Mouse (Mus musculus) liver, embryonic 12.5 days (tissue): ENCODE measurements around the gene Relch. TPM values are rescaled to one million over a fixed set of nuclear protein-coding genes. Genes with fewer than 3 reads are reported as not detected.

Experiments
- ATAC-seq: fragments of 200-750 bp; cut with Nextera tagmentation; 2 replicates; pipeline ENCODE4 v1.8.0; 2017; ENCODE audit warnings: moderate number of reproducible peaks, mild to moderate bottlenecking, moderate library complexity
- H3K27ac ChIP-seq: fragments of 300-500 bp; sonication (generic); 2 replicates; pipeline ENCODE4 v1.5.1; 2016; ENCODE audit warnings: mild to moderate bottlenecking
- H3K27me3 ChIP-seq: fragments of 300-500 bp; sonication (generic); replicated peaks from 2 replicates; pipeline ENCODE4 v1.6.1; 2016; ENCODE audit warnings: mild to moderate bottlenecking, moderate library complexity
- H3K36me3 ChIP-seq: fragments of 300-500 bp; sonication (generic); 2 replicates; pipeline ENCODE4 v1.6.1; 2016; ENCODE audit warnings: mild to moderate bottlenecking, moderate library complexity
- H3K4me1 ChIP-seq: fragments of 300-500 bp; sonication (generic); 2 replicates; pipeline ENCODE4 v1.6.1; 2016
- H3K4me2 ChIP-seq: fragments of 300-500 bp; sonication (generic); 2 replicates; pipeline ENCODE4 v1.6.1; 2016; ENCODE audit warnings: mild to moderate bottlenecking, moderate library complexity
- H3K4me3 ChIP-seq: fragments of 300-500 bp; sonication (generic); 2 replicates; pipeline ENCODE4 v1.5.1; 2016; ENCODE audit warnings: mild to moderate bottlenecking, moderate library complexity
- H3K9ac ChIP-seq: fragments of 300-500 bp; sonication (generic); 2 replicates; pipeline ENCODE4 v1.6.1; 2016; ENCODE audit warnings: mild to moderate bottlenecking, moderate library complexity
- H3K9me3 ChIP-seq: fragments of 300-500 bp; sonication (generic); replicated peaks from 2 replicates; pipeline ENCODE4 v1.6.1; 2016; ENCODE audit warnings: mild to moderate bottlenecking, moderate library complexity
- WGBS: fragments of 180-500 bp; shearing (Covaris S2); methylation state at CpG from one replicate; pipeline ENCODE4 v1.1.7; 2016; ENCODE audit not compliant: insufficient replicate concordance; 5-methylcytosine and 5-hydroxymethylcytosine counted together
- polyA plus RNA-seq: library from polyadenylated mRNA; unstranded; fragments of >200 nt; fragmentation: Nextera tagmentation; extraction: Ambion mirVana; gene quantifications from 2 replicates; pipeline ENCODE4 v1.2.1, GENCODE M21; 2016

The Relch gene
- 19.1 and 21.6 TPM in 2 replicates for polyA plus RNA-seq

DNA sequence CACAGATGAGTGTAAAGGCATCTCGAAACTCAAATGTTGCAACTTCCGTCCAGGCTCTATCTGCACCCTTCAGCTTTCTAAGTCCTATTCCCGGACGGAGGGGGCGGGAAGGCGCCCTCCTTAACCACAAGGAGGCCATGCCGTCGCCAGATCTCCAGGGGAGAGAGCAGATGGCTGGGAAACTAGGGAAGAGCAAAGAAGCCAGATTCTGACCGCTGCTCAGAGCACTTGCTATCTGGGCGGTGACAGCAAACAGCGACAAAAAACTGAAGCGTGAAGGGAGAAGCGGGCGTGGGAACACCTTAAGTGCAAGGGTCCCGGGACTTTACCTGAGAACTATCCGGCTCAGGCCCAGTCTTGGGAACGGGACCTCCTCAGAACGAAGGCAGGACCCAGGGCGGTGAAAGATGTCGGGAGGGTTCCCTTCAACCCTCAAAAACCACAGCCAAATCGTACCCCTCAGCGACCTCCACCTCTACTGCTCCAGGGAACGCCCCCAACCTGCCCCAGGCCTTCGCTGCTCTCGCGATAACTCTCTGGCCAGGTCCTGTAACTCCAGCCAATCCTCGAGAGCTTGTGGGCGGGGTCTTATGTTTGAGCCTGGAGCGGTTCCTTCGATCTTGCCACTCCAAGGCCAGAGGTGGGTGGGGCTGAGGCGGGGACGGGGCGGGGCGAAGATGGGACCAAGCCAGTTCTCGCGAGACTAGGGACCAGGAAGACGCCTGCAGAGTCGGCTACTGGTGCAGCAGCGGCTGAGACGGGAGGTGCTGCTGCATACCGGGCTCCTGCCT lies at the start of gene Relch, which contains the start of gene Pign:
Gene Relch, plus strand, starts transcription at position 691 of the 791 bp plus-strand sequence.
Gene Pign, minus strand, starts transcription at position 507 of the 791 bp plus-strand sequence.
- Histone ChIP-seq H3K36me3 (peaks cover 10% of the 10 kb centered on the region; the same call in 1 of the 2 replicates), H3K4me3 (peak within 1 kb of the TSS; percentile 96), H3K4me1 (peaks cover 42% of the 10 kb centered on the region), H3K27me3 (no peaks in the 10 kb centered on the region), H3K9me3 (no peaks in the 10 kb centered on the region), H3K27ac (peak within 1 kb of the TSS; percentile 85), H3K4me2 (peak within 1 kb of the TSS; percentile 80), H3K9ac (peak within 1 kb of the TSS; percentile 92)
- WGBS, result under 1% methylated on average over 41 of the region's 41 CpGs
- ATAC-seq, result peak; percentile 97

GRCm38 (mm10) chr1:105630481-105630880 lies 33.2 kb upstream of the Relch start:
- Histone ChIP-seq H3K27ac (no peak overlapping the region), H3K4me3 (no peak overlapping the region), H3K36me3 (peaks cover 4% of the 10 kb centered on the region; the same call in 1 of the 2 replicates), H3K9ac (no peak overlapping the region), H3K9me3 (no peaks in the 10 kb centered on the region), H3K4me1 (no peaks in the 10 kb centered on the region), H3K4me2 (no peak overlapping the region), H3K27me3 (no peaks in the 10 kb centered on the region)
- no peak for ATAC-seq
- 40% methylated on average over 3 of the region's 3 CpGs for WGBS

- H3K9ac ChIP-seq, result no peak overlapping the region
- WGBS, result 76% methylated on average over 3 of the region's 3 CpGs
- H3K27me3 ChIP-seq, result no peaks in the 10 kb centered on the region
- H3K4me3 ChIP-seq, result no peak overlapping the region
- no peak for ATAC-seq
- H3K9me3 ChIP-seq, result no peaks in the 10 kb centered on the region
- H3K36me3 ChIP-seq, result peaks cover 44% of the 10 kb centered on the region
- H3K27ac ChIP-seq, result no peak overlapping the region
- H3K4me1 ChIP-seq, result no peaks in the 10 kb centered on the region
- H3K4me2 ChIP-seq, result no peak overlapping the region
These were observed 19.6 kb upstream of the Relch start for GRCm38 (mm10) chr1:105644093-105644492.

- WGBS, result 70% methylated on average over 1 of the region's 1 CpGs
- no peak overlapping the region for H3K4me3 ChIP-seq
- H3K36me3 ChIP-seq, result peaks cover 33% of the 10 kb centered on the region
- no peak overlapping the region for H3K9ac ChIP-seq
- no peak overlapping the region for H3K4me2 ChIP-seq
- H3K27me3 ChIP-seq, result no peaks in the 10 kb centered on the region
- no peak overlapping the region for H3K27ac ChIP-seq
- H3K4me1 ChIP-seq, result no peaks in the 10 kb centered on the region
- H3K9me3 ChIP-seq, result no peaks in the 10 kb centered on the region
- no peak for ATAC-seq
These were observed 13.0 kb upstream of the Relch start for GRCm38 (mm10) chr1:105650650-105651049.

DNA sequence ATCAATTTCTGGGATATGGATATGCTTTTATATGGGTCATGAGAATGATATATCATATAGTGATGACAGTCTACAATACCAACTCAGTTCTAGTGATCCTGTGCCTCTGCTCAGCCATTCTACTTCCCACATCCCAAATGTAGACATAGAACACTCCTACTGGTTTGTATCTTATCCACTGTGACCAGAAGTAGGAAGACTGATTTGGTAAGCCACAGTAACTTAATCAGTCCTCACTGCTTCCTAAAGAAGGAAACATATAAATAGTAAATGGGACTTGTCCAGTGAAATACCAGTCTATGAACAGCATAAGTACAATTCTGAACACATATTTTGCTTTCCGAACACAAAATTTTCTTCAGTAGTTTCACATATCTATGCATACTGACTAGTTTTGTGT lies 9.7 kb upstream of the Relch start:
- no peak overlapping the region for H3K4me2 ChIP-seq
- H3K36me3 ChIP-seq, result peaks cover 30% of the 10 kb centered on the region
- H3K27me3 ChIP-seq, result no peaks in the 10 kb centered on the region
- H3K27ac ChIP-seq, result no peak overlapping the region
- H3K4me1 ChIP-seq, result no peaks in the 10 kb centered on the region
- WGBS, result 76% methylated on average over 1 of the region's 1 CpGs
- no peak for ATAC-seq
- H3K9me3 ChIP-seq, result no peaks in the 10 kb centered on the region
- H3K9ac ChIP-seq, result no peak overlapping the region
- no peak overlapping the region for H3K4me3 ChIP-seq

- Histone ChIP-seq H3K4me3 (no peak overlapping the region), H3K27me3 (no peaks in the 10 kb centered on the region), H3K9ac (no peak overlapping the region), H3K27ac (no peak overlapping the region), H3K36me3 (peaks cover 22% of the 10 kb centered on the region), H3K9me3 (no peaks in the 10 kb centered on the region), H3K4me1 (peaks cover 22% of the 10 kb centered on the region), H3K4me2 (no peak overlapping the region)
- WGBS, result 21% methylated on average over 3 of the region's 3 CpGs
- no peak for ATAC-seq
These were observed 3.6 kb upstream of the Relch start for GRCm38 (mm10) chr1:105660015-105660414.

DNA sequence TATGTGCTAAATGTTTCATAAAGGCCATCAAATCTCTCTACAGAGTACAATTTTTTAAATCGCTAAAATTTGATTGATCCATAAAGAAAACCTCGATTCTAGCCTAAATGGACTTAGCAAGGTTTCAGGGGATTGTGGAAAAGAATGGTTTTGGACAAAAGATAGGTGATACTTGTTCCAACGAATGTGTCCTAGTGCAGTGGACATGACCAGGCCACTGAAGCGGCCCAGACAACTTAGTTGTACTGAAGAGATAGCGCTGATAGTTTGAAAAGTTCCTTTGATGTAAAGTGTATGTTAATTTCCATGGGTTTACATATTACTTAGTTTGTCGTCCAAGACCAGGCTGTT lies 866 bp upstream of the Relch start:
- Histone ChIP-seq H3K4me3 (peak overlapping the region; percentile 96), H3K4me2 (peak overlapping the region; percentile 76), H3K9ac (peak overlapping the region; percentile 76), H3K4me1 (peaks cover 42% of the 10 kb centered on the region), H3K27ac (peak overlapping the region; percentile 85), H3K36me3 (peaks cover 8% of the 10 kb centered on the region; the same call in 1 of the 2 replicates), H3K27me3 (no peaks in the 10 kb centered on the region), H3K9me3 (no peaks in the 10 kb centered on the region)
- 1% methylated on average over 6 of the region's 6 CpGs for WGBS
- ATAC-seq, result no peak

GRCm38 (mm10) chr1:105663962-105664812 lies 526 bp downstream of the Relch start:
- H3K4me3 ChIP-seq, result peak overlapping the region; percentile 96
- H3K27ac ChIP-seq, result peak overlapping the region; percentile 81
- whole genome bisulfite sequencing, result under 1% methylated on average over 68 of the region's 68 CpGs
- no peaks in the 10 kb centered on the region for H3K27me3 ChIP-seq
- H3K36me3 ChIP-seq, result 0 out of 2 replicates have a peak, but pooled peaks cover 6% of the 10 kb centered on the region
- H3K9me3 ChIP-seq, result no peaks in the 10 kb centered on the region
- peak overlapping the region; percentile 92 for H3K9ac ChIP-seq
- peak overlapping the region; percentile 80 for H3K4me2 ChIP-seq
- ATAC-seq, result peak; percentile 11
- H3K4me1 ChIP-seq, result peaks cover 42% of the 10 kb centered on the region

DNA sequence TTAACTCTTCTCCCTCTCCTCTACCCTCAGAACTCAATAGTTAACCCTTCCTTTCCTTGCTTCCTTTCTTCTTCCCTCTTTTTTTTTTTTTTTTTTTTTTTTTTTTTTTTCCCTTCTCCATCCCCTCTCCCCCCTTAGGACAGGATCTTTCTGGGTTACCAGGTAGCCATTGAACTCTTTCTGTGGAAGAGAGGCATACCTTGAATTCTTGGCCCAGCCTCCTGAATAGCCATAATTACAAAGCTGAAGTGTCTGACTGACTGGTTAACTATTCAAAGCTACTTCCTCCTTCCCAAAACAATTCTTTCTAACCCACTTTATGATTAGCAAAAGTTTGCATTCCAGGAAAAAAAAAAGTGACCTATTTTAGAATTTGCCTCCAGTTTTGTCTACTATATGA lies 6.0 kb downstream of the Relch start:
- no peak for ATAC-seq

GRCm38 (mm10) chr1:105674763-105675162 lies 11.1 kb downstream of the Relch start:
- 83% methylated on average over 2 of the region's 2 CpGs for WGBS
- Histone ChIP-seq H3K36me3 (peaks cover 8% of the 10 kb centered on the region), H3K4me3 (no peak overlapping the region), H3K4me1 (no peaks in the 10 kb centered on the region), H3K27ac (no peak overlapping the region), H3K9ac (no peak overlapping the region), H3K27me3 (no peaks in the 10 kb centered on the region), H3K4me2 (no peak overlapping the region), H3K9me3 (no peaks in the 10 kb centered on the region)
- ATAC-seq, result no peak

More for the DNA sequence above, 6.0 kb downstream of the Relch start:
- Histone ChIP-seq H3K27me3 (no peaks in the 10 kb centered on the region), H3K27ac (no peak overlapping the region), H3K4me2 (no peak overlapping the region), H3K9me3 (no peaks in the 10 kb centered on the region), H3K36me3 (0 out of 2 replicates have a peak, but pooled peaks cover 6% of the 10 kb centered on the region), H3K4me1 (peaks cover 23% of the 10 kb centered on the region), H3K4me3 (no peak overlapping the region), H3K9ac (no peak overlapping the region)

DNA sequence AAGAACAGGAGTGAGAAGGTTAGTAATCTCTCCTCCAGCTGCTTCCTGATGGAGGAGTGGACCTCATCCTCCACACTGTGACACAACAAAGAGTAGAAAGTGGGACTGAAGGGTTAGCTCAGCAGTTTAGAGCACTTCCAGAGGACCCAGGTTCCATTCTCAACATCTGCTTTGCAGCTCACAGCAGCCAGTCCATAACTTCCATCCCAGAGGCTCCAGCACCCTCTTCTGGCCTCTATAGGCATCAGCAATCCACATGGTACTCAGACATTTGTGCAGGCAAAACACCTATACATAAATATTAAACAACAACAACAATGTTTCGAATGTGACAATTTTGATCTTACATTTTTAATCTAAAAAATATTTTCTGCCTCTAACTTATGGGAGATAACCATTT lies 16.9 kb downstream of the Relch start:
- Histone ChIP-seq H3K27me3 (no peaks in the 10 kb centered on the region), H3K27ac (no peak overlapping the region), H3K9ac (no peak overlapping the region), H3K4me2 (no peak overlapping the region), H3K36me3 (peaks cover 18% of the 10 kb centered on the region), H3K4me3 (no peak overlapping the region), H3K4me1 (no peaks in the 10 kb centered on the region; the same call in 1 of the 2 replicates), H3K9me3 (no peaks in the 10 kb centered on the region)
- 78% methylated on average over 1 of the region's 1 CpGs for WGBS
- peak; percentile 47; the same call in 1 of the 2 replicates for ATAC-seq

DNA sequence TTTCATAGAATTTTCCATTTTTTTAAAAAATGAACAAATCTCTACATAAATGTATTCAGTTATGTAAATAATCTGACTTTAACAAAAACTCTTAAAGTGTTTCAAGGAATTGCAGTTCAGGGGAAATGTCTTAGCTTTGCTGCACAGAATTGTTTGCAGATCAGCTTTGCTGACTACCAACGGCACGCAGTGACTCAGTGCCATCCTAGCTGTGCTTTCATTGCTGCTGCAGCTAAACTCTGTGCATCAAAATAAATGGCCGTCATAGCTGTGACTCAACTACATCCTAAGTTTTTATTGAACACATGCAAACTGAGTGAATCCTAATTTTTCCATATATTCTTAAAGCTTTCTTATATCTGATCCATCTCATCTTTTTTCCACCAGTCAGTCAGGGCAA lies 21.8 kb downstream of the Relch start:
- Histone ChIP-seq H3K9ac (no peak overlapping the region), H3K4me2 (no peak overlapping the region), H3K27ac (no peak overlapping the region), H3K36me3 (peaks cover 8% of the 10 kb centered on the region; the same call in 1 of the 2 replicates), H3K4me3 (no peak overlapping the region), H3K27me3 (no peaks in the 10 kb centered on the region), H3K4me1 (no peaks in the 10 kb centered on the region; the same call in 1 of the 2 replicates), H3K9me3 (no peaks in the 10 kb centered on the region)
- WGBS, result 90% methylated on average over 3 of the region's 3 CpGs
- no peak for ATAC-seq
